Mouse (Mus musculus) bone marrow macrophage, adult 2 months (primary cell): ENCODE data around the gene Fam89a. TPM values are rescaled to one million over a fixed set of nuclear protein-coding genes. Genes with fewer than 3 reads are reported as not detected.
A peak's percentile ranks its signal among the peaks of the same experiment; 100 is the strongest.

ENCODE experiments used
- H3K27ac ChIP-seq: 2 replicates; pipeline ENCODE4 v1.5.1; 2012; ENCODE audit warnings: low read depth, low read length; ENCODE audit not compliant: insufficient read depth
- H3K4me1 ChIP-seq: 2 replicates; pipeline ENCODE4 v1.6.1; 2012; ENCODE audit warnings: low read length; ENCODE audit not compliant: control insufficient read depth, insufficient read depth
- H3K4me3 ChIP-seq: 2 replicates; pipeline ENCODE4 v1.5.1; 2012; ENCODE audit warnings: mild to moderate bottlenecking, low read length, moderate library complexity; ENCODE audit not compliant: insufficient read depth
- CTCF ChIP-seq: IDR thresholded peaks from 2 replicates; pipeline ENCODE4 v1.5.1; 2012; ENCODE audit warnings: low read depth, mild to moderate bottlenecking, low read length, moderate library complexity
- POLR2A ChIP-seq: IDR thresholded peaks from 2 replicates; pipeline ENCODE4 v1.6.1; 2012; ENCODE audit warnings: mild to moderate bottlenecking, low read depth, low read length, borderline replicate concordance
- polyA plus RNA-seq: library from polyadenylated mRNA; stranded (reverse); fragments of >200 nt; gene quantifications from 2 replicates; pipeline ENCODE4 v1.2.4, GENCODE M21; 2012; ENCODE audit not compliant: missing spikeins, insufficient read depth, insufficient read length

Gene Fam89a
- polyA plus RNA-seq, 1 experiment, result not detected

DNA sequence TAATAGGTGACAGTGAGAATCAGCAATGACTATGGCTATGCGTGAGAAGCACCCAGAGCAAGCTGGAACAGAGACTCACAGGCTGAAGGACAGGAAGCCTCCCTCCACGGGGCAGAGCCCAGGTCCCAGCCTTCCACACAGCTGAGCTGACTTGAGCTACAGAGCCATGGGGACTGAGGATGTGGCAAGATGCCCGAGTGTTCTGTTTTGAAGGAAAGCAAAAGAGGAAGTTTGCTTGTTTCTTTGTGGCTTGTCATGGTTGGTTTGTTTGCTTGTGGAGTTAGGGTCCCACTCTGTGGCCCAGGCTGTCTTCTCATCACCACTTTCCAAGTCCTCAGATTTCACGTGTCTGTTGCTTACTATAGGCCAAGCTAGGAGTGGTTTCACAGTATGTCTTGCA lies 39.0 kb upstream of the Fam89a start:
- no peak for TF ChIP-seq POLR2A
- TF ChIP-seq CTCF, result no peak
- no peak overlapping the region for H3K4me3 ChIP-seq
- H3K4me1 ChIP-seq, result peaks cover 13% of the 10 kb centered on the region
- H3K27ac ChIP-seq, result no peak overlapping the region

DNA sequence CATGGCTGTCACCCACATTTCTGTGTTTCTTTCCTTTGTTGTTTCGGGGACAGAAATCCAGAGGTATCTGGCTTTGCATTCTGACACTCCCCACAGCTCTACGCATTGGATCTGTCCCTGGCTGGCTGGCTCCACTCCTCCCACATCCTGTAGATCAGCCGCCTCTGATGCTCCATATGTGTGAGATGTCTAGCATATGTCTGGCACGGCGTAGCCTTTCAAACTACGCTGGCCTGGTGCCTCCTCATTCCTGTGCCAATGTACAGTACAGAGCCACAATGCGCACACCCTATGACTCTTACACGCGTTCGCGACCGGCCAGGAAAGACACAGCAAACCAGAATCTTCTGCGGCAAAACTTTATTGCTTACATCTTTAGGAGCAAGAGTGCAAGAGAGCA lies 33.0 kb upstream of the Fam89a start:
- H3K27ac ChIP-seq, result no peak overlapping the region
- H3K4me1 ChIP-seq, result peaks cover 10% of the 10 kb centered on the region
- no peak overlapping the region for H3K4me3 ChIP-seq
- TF ChIP-seq CTCF (no peak), POLR2A (no peak)

DNA sequence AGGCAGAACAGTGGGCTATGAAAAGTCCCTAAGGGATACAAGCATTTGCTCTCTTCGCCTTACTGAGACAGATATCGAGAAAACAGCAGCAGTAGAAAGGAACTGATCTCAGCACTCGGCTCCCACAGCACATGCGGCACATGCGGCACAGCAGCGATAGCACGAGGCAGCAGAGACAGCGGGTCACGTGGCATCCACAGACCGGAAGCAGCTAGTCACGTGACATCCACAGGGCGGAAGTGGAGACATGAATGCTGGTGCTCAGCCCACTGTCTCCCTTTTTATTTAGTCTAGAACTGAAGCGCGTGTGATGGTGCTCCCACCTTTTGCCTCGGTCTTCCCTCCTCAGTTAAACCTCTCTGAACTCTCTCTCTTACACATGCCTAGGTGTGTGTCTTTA lies 31.6 kb upstream of the Fam89a start:
- H3K27ac ChIP-seq, result no peak overlapping the region
- H3K4me1 ChIP-seq, result peaks cover 12% of the 10 kb centered on the region
- H3K4me3 ChIP-seq, result no peak overlapping the region
- TF ChIP-seq CTCF, result no peak
- TF ChIP-seq POLR2A, result no peak

DNA sequence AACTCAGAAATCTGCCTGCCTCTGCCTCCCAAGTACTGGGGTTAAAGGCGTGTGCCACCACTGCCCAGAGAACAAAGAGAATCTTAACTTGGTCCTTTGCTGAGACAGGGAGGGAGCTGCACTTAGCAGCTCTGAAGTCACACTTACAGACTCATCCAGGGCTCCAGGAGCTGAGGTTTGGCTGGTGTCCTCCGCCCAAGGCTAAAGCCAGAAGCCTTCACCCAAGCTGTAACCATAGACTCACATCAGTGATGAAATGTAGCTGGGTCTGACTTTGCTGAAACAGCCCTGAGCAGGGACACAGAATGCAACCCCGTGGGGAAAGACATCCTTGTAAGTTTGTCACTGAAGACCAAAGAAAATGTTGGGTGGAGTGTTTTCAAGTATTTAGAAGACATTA lies 30.8 kb upstream of the Fam89a start:
- TF ChIP-seq CTCF (no peak), POLR2A (no peak)
- no peak overlapping the region for H3K27ac ChIP-seq
- H3K4me3 ChIP-seq, result no peak overlapping the region
- peaks cover 12% of the 10 kb centered on the region for H3K4me1 ChIP-seq

DNA sequence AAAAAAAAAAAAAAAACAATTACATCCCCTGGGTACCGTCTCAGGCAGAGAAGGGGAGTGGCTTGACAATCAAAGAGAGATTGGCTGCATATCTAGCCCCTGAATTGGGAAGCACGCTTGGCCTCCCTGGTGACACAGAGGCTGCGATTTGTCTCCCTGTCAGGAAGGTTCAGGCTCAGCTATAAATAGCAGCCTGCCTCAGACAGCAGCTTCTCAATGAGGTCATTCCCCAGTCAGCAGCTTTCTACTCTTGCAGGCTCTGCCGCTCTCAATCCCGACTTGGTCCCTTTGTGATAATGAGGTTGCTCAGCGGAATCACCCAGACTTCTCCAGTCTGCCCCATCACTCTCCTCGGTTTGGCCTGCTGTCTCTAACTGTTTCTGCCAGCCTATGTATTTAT lies 28.6 kb upstream of the Fam89a start:
- Histone ChIP-seq H3K4me3 (no peak overlapping the region), H3K27ac (no peak overlapping the region), H3K4me1 (peaks cover 14% of the 10 kb centered on the region)
- TF ChIP-seq POLR2A, result no peak
- TF ChIP-seq CTCF, result no peak

DNA sequence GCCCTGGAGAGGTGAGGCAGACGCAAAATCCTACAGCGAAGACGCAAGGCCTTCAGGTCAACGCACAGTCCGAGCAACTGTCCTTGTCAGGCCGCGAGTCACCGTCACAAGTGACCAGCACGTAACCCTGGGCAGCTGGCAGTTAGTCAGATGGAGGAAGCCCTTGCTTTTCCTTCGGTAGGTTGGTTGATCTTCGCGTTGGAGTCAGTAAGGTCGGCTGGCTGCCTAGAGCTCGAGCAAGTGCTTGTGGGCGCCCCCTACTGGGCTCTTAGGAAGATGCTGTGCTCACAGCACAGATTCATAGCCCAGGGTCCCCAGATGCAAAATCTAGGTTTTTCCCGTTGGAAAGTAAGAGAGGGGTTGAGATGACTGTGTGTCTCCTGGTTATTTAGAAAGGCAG lies 24.1 kb upstream of the Fam89a start:
- Histone ChIP-seq H3K4me3 (peak overlapping the region; percentile 8; the same call in 1 of the 2 replicates), H3K4me1 (peaks cover 11% of the 10 kb centered on the region), H3K27ac (no peak overlapping the region)
- TF ChIP-seq POLR2A (no peak), CTCF (peak; percentile 76)

DNA sequence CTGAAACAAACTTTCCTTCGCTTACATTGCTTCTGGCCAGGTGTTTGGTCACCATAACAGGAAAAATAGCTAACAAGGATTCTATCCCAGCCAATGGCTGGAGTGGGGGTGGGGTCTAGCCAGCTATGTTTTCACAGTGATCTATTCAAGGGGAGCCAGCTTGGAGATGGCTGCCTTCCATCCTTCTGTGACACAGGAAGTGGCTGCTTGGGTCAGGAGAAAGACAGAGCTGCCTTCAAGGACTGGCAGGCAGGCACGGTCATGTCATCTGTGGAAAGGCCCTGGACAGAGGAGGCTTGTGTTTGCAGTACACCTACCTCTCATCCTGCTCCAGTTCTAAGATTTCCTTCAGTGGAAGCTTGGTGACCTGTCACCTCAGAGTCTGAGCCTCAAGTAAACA lies 20.8 kb upstream of the Fam89a start:
- Histone ChIP-seq H3K4me3 (no peak overlapping the region), H3K4me1 (peaks cover 5% of the 10 kb centered on the region; the same call in 1 of the 2 replicates), H3K27ac (no peak overlapping the region)
- no peak for TF ChIP-seq CTCF
- no peak for TF ChIP-seq POLR2A

DNA sequence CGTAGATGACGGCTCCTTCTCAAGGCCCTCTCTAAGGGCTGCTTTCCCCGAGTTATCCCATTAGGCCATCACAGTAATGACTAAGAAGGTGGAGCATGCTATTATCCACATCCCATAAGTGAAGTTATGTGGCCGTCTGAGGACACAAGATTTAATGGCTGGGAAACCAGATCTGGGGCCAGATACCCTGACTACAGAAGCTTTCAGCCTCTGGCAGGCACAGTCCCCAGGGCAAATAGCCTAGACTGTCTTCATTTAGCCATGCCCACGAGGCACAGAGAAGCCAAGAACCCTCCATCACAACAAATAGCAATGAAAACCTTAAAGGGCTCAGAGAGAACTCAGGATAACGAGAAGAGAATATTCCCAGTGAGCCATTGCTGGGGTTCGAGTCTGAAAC lies 11.4 kb upstream of the Fam89a start:
- TF ChIP-seq POLR2A (no peak), CTCF (no peak)
- Histone ChIP-seq H3K4me3 (no peak overlapping the region), H3K27ac (no peak overlapping the region), H3K4me1 (peaks cover 7% of the 10 kb centered on the region)

DNA sequence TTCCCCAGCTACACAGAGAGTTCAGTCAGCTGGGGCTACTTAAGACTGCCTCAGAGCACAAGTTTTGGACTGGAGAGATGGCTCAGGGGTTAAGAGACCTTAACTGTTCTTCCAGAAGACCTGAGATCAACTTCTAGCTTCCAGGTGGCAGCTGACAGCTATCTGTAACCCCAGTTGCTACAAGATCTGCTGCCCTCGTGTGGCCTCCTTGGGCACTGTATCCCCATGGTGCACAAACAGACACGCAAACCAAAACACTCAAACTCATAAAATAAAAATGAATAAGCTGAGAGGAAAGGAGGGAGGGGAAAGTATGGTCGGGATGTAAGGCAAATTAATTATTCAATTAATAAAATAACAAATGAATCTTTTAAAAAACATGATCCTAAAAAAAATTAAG lies 6.9 kb upstream of the Fam89a start:
- TF ChIP-seq POLR2A (no peak), CTCF (no peak)
- Histone ChIP-seq H3K4me3 (no peak overlapping the region), H3K27ac (no peak overlapping the region), H3K4me1 (no peaks in the 10 kb centered on the region)

DNA sequence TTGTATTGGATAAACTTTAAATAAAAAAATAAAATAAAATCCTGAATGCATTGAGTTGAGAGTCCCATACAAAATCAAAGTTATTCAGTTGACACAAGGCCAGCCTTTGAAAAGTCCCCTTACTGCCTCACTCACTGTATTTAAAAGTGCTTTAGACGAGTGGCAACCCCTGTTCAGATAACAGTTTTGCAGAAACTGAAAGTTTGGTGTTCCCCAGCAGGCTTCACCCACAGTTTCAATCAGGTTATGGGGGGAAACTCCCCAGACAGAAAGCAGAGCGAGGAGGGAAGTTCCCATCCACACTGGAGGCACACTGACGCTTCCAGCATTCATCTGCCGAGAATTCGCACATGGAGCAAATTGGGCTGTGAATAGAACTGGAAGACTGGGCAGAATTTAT lies 5.0 kb upstream of the Fam89a start:
- Histone ChIP-seq H3K4me1 (no peaks in the 10 kb centered on the region; the same call in 1 of the 2 replicates), H3K4me3 (no peak overlapping the region), H3K27ac (no peak overlapping the region)
- TF ChIP-seq CTCF (no peak), POLR2A (no peak)

DNA sequence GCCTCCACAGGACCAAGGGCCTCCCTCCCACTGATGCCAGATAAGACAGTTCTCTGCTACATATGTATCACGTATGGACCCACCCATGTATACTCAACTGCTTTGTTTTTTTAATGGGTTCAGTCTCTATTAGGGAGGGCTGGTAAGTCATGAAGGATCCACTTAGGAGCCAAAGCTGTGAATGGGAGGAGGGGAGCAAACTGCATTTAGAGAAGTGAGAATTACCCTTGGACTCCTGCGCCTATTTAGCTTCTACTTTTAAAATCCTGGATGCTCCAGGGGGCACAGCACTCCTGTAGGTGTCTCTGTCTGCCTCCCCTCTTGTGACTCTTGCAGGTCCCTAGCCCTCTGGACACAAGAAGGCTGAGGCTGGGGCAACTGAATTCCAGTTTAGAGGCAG lies 4.5 kb upstream of the Fam89a start:
- TF ChIP-seq CTCF, result no peak
- TF ChIP-seq POLR2A, result no peak
- no peak overlapping the region for H3K27ac ChIP-seq
- H3K4me1 ChIP-seq, result no peaks in the 10 kb centered on the region; the same call in 1 of the 2 replicates
- no peak overlapping the region for H3K4me3 ChIP-seq
